Mouse (Mus musculus): Measurements from ENCODE around the gene Chsy1. TPM values are rescaled to one million over a fixed set of nuclear protein-coding genes. Genes with fewer than 3 reads are reported as not detected.

Chsy1 gene
- polyA plus RNA-seq, 1 experiment from 2014 or later: 22.5 TPM

DNA sequence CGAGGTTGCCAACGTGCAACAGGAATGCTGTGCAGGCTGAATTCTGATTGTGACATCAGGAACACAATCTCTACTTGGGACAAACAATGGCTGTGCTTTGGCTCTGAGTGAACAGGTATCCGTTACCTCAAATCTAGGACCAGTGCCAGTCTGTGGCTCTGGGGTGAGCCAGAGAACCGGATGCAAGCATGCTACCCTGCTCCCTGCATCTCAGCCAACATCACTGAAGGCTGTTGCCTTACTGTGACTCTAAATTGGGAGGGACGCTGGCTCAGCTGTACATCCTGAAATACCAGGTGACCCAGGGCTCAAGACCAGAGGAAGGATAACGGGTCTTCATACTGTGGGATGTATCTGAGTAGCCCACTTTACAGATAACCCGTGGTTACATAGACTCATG lies 70.4 kb downstream of the Chsy1 start:
- no peak overlapping the region for H3K4me2 ChIP-seq (replicated peaks; ENCODE audit: low read depth, low read length)
- ATAC-seq (no peak), DNase-seq (ENCODE audit: low spot score) (no peak)
- H3K9ac ChIP-seq (replicated peaks; ENCODE audit: low read depth): no peak overlapping the region
- no peaks in the 10 kb centered on the region for H3K9me3 ChIP-seq (ENCODE audit: low read length)
- H3K27ac ChIP-seq (ENCODE audit: low read length): no peak overlapping the region
- H3K4me3 ChIP-seq (ENCODE audit: low read depth, low read length): no peak overlapping the region
- WGBS: 85% methylated on average over 7 of the region's 7 CpGs
- no peaks in the 10 kb centered on the region for H3K36me3 ChIP-seq (ENCODE audit: insufficient read depth, low read length)
- H3K27me3 ChIP-seq (replicated peaks; ENCODE audit: insufficient read depth, low read length): no peaks in the 10 kb centered on the region
- H3K4me1 ChIP-seq (ENCODE audit: insufficient read depth, low read depth, low read length): peaks cover 4% of the 10 kb centered on the region; the same call in 1 of the 2 replicates
- TF ChIP-seq EP300 (IDR thresholded peaks at IDR 0.05) (no peak), CTCF (IDR thresholded peaks at IDR 0.05) (no peak)

DNA sequence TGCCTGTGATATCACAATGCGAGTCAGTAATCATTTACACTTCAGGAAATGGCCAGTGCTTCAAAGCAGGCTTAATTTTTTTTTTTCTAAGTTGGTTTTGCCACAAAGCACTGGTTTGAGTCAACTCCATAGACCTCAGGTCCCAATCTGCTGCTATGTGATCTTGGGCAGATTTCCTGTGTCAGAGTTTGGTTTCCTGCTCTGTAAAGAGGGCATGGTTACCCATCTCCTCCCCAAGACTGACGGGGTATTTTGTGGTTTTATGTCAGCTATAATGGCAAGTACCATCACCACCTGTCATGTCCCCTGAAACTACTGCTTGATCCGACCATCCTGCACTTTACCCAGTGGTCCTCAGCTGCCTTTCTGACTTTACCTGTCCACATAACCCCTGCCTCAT lies 70.9 kb downstream of the Chsy1 start:
- ATAC-seq (no peak), DNase-seq (ENCODE audit: low spot score) (no peak)
- TF ChIP-seq CTCF (IDR thresholded peaks at IDR 0.05): no peak
- H3K4me2 ChIP-seq (replicated peaks; ENCODE audit: low read depth, low read length): no peak overlapping the region
- no peaks in the 10 kb centered on the region for H3K9me3 ChIP-seq (ENCODE audit: low read length)
- peaks cover 4% of the 10 kb centered on the region; the same call in 1 of the 2 replicates for H3K4me1 ChIP-seq (ENCODE audit: insufficient read depth, low read depth, low read length)
- no peak overlapping the region for H3K4me3 ChIP-seq (ENCODE audit: low read depth, low read length)
- no peak overlapping the region for H3K9ac ChIP-seq (replicated peaks; ENCODE audit: low read depth)
- WGBS: 61% methylated on average over 3 of the region's 3 CpGs
- H3K36me3 ChIP-seq (ENCODE audit: insufficient read depth, low read length): no peaks in the 10 kb centered on the region
- H3K27ac ChIP-seq (ENCODE audit: low read length): no peak overlapping the region
- no peaks in the 10 kb centered on the region for H3K27me3 ChIP-seq (replicated peaks; ENCODE audit: insufficient read depth, low read length)

DNA sequence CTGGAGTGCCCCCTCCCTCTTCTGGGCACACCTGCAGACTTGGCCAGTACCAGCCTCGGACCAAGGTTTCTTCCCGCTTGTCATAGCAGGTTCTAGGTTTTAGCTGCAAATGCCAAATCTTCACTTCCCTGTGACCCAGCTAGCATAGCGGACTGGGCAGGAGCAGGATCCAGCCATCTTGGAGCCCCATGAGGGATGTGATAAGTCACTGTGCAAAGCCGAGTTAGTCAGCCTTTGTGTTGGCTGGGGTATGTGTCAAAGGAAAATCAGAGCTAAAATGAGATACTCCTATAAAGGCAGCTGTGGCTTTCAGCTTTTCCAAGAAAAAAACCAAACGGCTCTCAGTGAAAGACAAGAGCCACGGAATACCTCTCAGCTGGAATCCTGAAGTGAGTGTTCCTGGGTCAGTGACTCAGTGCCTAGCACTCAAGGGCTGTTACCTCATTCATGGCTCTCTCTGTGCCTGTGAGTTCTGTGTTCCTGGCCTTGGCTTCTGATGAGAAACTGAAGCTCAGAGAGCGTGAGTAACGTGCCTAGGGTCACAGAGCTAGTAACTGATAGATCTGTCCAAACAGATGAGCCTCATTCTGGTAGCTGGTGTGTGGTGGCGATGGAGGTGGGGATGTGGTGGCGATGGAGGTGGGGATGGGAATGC lies 71.5 kb downstream of the Chsy1 start:
- Histone ChIP-seq H3K36me3 (ENCODE audit: insufficient read depth, low read length) (no peaks in the 10 kb centered on the region), H3K4me2 (replicated peaks; ENCODE audit: low read depth, low read length) (no peak overlapping the region), H3K4me3 (ENCODE audit: low read depth, low read length) (no peak overlapping the region), H3K27ac (ENCODE audit: low read length) (no peak overlapping the region), H3K4me1 (ENCODE audit: insufficient read depth, low read depth, low read length) (peaks cover 4% of the 10 kb centered on the region; the same call in 1 of the 2 replicates), H3K27me3 (replicated peaks; ENCODE audit: insufficient read depth, low read length) (no peaks in the 10 kb centered on the region), H3K9me3 (ENCODE audit: low read length) (no peaks in the 10 kb centered on the region), H3K9ac (replicated peaks; ENCODE audit: low read depth) (no peak overlapping the region)
- TF ChIP-seq CTCF (IDR thresholded peaks at IDR 0.05) (no peak), EP300 (IDR thresholded peaks at IDR 0.05) (no peak)
- 72% methylated on average over 10 of the region's 10 CpGs for WGBS
- ATAC-seq (peak; percentile 53), DNase-seq (ENCODE audit: low spot score) (peak; percentile 62)

DNA sequence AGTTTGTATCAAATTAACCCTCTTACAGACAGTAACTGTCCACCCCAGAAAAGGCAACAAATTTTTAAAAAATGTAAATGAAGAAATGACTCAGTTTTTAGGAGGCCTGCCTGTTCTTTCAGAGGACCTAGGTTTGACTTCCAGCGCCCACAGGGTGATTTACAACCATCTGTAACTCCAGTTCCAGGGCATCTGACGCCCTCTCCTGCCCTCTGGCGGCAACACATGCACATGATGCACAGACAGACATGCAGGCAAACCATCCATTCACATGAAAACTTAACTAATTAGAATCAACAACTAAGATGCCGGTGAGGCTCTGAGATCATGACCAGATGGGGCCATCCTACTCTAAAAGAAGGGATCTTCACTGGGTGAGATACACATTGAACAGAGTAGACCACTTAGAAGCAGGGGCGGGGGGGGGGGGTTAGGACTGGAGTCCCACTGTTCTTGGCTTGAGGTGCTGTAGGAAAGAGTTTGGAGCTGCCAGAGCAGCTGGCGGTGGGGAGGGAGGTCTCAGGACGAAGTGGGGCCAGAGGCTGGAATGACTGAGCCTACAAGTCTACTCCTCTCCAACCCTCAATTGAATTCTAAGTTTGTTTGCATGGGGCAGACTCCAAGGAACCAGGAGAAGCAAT lies 72.9 kb downstream of the Chsy1 start:
- Histone ChIP-seq H3K36me3 (ENCODE audit: insufficient read depth, low read length) (no peaks in the 10 kb centered on the region), H3K27me3 (replicated peaks; ENCODE audit: insufficient read depth, low read length) (no peaks in the 10 kb centered on the region), H3K4me3 (ENCODE audit: low read depth, low read length) (no peak overlapping the region), H3K4me2 (replicated peaks; ENCODE audit: low read depth, low read length) (no peak overlapping the region), H3K9me3 (ENCODE audit: low read length) (no peaks in the 10 kb centered on the region), H3K4me1 (ENCODE audit: insufficient read depth, low read depth, low read length) (peaks cover 4% of the 10 kb centered on the region; the same call in 1 of the 2 replicates), H3K27ac (ENCODE audit: low read length) (no peak overlapping the region), H3K9ac (replicated peaks; ENCODE audit: low read depth) (no peak overlapping the region)
- WGBS: 79% methylated on average over 7 of the region's 7 CpGs
- peak; percentile 31; the same call in 1 of the 2 replicates for TF ChIP-seq CTCF (IDR thresholded peaks at IDR 0.05)
- TF ChIP-seq EP300 (IDR thresholded peaks at IDR 0.05): no peak
- ATAC-seq (no peak), DNase-seq (ENCODE audit: low spot score) (no peak)

DNA sequence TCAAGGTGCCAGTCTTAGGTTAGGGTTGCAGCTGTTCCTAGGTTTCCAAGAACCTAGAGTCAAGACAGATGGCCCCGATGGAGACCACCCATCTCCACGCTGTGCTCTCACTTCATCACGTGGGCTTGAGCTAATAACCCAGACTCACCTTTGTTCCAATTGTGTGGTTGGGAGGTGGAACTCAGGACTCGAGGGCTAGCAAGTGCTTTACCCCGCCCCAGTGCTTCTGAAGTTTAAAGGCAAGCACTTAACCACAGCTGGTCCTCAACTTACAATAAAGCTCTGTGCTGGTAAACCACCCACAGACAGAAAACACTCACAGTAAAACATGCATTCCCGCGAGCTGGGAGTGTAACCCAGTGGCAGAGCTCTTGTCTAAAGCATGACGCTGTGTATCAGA lies 74.1 kb downstream of the Chsy1 start:
- no peaks in the 10 kb centered on the region for H3K36me3 ChIP-seq (ENCODE audit: insufficient read depth, low read length)
- DNase-seq (ENCODE audit: low spot score) (peak; percentile 65), ATAC-seq (peak; percentile 58)
- H3K4me3 ChIP-seq (ENCODE audit: low read depth, low read length): no peak overlapping the region
- H3K27ac ChIP-seq (ENCODE audit: low read length): no peak overlapping the region
- TF ChIP-seq EP300 (IDR thresholded peaks at IDR 0.05) (no peak), CTCF (IDR thresholded peaks at IDR 0.05) (no peak)
- H3K27me3 ChIP-seq (replicated peaks; ENCODE audit: insufficient read depth, low read length): no peaks in the 10 kb centered on the region
- WGBS: 44% methylated on average over 8 of the region's 8 CpGs
- H3K4me1 ChIP-seq (ENCODE audit: insufficient read depth, low read depth, low read length): peaks cover 4% of the 10 kb centered on the region; the same call in 1 of the 2 replicates
- H3K9me3 ChIP-seq (ENCODE audit: low read length): no peaks in the 10 kb centered on the region
- H3K9ac ChIP-seq (replicated peaks; ENCODE audit: low read depth): no peak overlapping the region
- no peak overlapping the region for H3K4me2 ChIP-seq (replicated peaks; ENCODE audit: low read depth, low read length)

DNA sequence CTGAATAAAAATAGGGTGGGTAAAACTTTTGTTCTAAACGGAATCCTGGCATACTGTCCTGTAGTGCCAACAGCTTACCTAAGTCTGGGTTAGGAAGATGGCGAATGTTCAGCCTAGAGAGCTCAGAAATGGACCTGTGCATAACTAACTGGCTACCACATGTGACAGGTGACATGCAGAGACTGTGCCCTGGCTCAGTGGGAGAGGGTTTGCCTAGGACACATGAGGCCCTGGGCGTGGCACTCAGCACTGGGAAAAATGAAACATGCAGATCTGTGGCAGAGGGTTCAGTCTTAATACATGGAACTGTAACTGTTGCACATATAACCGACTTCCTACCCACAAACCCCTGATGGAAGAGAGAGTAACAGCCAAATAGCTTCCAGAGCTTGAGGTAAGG lies 74.7 kb downstream of the Chsy1 start:
- H3K27me3 ChIP-seq (replicated peaks; ENCODE audit: insufficient read depth, low read length): no peaks in the 10 kb centered on the region
- no peak for DNase-seq (ENCODE audit: low spot score)
- no peak overlapping the region for H3K4me3 ChIP-seq (ENCODE audit: low read depth, low read length)
- no peak for TF ChIP-seq EP300 (IDR thresholded peaks at IDR 0.05)
- no peak for TF ChIP-seq CTCF (IDR thresholded peaks at IDR 0.05)
- WGBS: 62% methylated on average over 4 of the region's 4 CpGs
- no peaks in the 10 kb centered on the region for H3K36me3 ChIP-seq (ENCODE audit: insufficient read depth, low read length)
- no peak overlapping the region for H3K9ac ChIP-seq (replicated peaks; ENCODE audit: low read depth)
- no peak overlapping the region for H3K4me2 ChIP-seq (replicated peaks; ENCODE audit: low read depth, low read length)
- no peaks in the 10 kb centered on the region for H3K9me3 ChIP-seq (ENCODE audit: low read length)
- ATAC-seq: no peak
- H3K4me1 ChIP-seq (ENCODE audit: insufficient read depth, low read depth, low read length): no peaks in the 10 kb centered on the region; the same call in 1 of the 2 replicates
- H3K27ac ChIP-seq (ENCODE audit: low read length): no peak overlapping the region
